Mouse (Mus musculus) midbrain, embryonic 16.5 days (tissue): Measurements from ENCODE around the gene Map3k4. TPM values are rescaled to one million over a fixed set of nuclear protein-coding genes. Genes with fewer than 3 reads are reported as not detected.

ENCODE experiments used
- ATAC-seq: fragments of 200-750 bp; cut with Nextera tagmentation; 2 replicates; pipeline ENCODE4 v1.8.0; 2017; ENCODE audit warnings: moderate TSS enrichment
- H3K27ac ChIP-seq: fragments of 300-500 bp; sonication (generic); 2 replicates; pipeline ENCODE4 v1.5.1; 2014; ENCODE audit warnings: mild to moderate bottlenecking, low read length, mixed read lengths
- H3K27me3 ChIP-seq: fragments of 300-500 bp; sonication (generic); 2 replicates; pipeline ENCODE4 v1.6.1; 2014; ENCODE audit warnings: low read depth, low read length, mixed read lengths; ENCODE audit not compliant: control insufficient read depth, insufficient read depth
- H3K36me3 ChIP-seq: fragments of 300-500 bp; sonication (generic); 2 replicates; pipeline ENCODE4 v1.6.1; 2014; ENCODE audit warnings: mild to moderate bottlenecking, low read length, moderate library complexity, mixed read lengths; ENCODE audit not compliant: control insufficient read depth, insufficient read depth
- H3K4me1 ChIP-seq: fragments of 300-500 bp; sonication (generic); 2 replicates; pipeline ENCODE4 v1.6.1; 2014; ENCODE audit warnings: mild to moderate bottlenecking, low read length, mixed read lengths; ENCODE audit not compliant: control insufficient read depth, insufficient read depth
- H3K4me2 ChIP-seq: fragments of 300-500 bp; sonication (generic); 2 replicates; pipeline ENCODE4 v1.6.1; 2014; ENCODE audit warnings: mild to moderate bottlenecking, low read length, mixed read lengths
- H3K4me3 ChIP-seq: fragments of 300-500 bp; sonication (generic); 2 replicates; pipeline ENCODE4 v1.5.1; 2014; ENCODE audit warnings: low read depth, mild to moderate bottlenecking, low read length, moderate library complexity, mixed read lengths
- H3K9ac ChIP-seq: fragments of 300-500 bp; sonication (generic); 2 replicates; pipeline ENCODE4 v1.6.1; 2014; ENCODE audit warnings: low read depth, low read length, mixed read lengths
- H3K9me3 ChIP-seq: fragments of 300-500 bp; sonication (generic); replicated peaks from 2 replicates; pipeline ENCODE4 v1.6.1; 2014; ENCODE audit warnings: mild to moderate bottlenecking, low read length, mixed read lengths; ENCODE audit not compliant: control insufficient read depth, poor library complexity, severe bottlenecking
- WGBS: fragments of 180-500 bp; shearing (Covaris S2); extraction: QIAGEN DNeasy Blood & Tissue Kit; methylation state at CpG from one replicate; pipeline ENCODE4 v1.1.7; 2014; 5-methylcytosine and 5-hydroxymethylcytosine counted together
- polyA plus RNA-seq: library from polyadenylated mRNA; unstranded; fragments of >200 nt; fragmentation: Nextera tagmentation; extraction: Ambion mirVana; gene quantifications from 2 replicates; pipeline ENCODE4 v1.2.1, GENCODE M21; 2015

Map3k4 gene
- polyA plus RNA-seq, 1 experiment from 2014 or later: 31.3 TPM

DNA sequence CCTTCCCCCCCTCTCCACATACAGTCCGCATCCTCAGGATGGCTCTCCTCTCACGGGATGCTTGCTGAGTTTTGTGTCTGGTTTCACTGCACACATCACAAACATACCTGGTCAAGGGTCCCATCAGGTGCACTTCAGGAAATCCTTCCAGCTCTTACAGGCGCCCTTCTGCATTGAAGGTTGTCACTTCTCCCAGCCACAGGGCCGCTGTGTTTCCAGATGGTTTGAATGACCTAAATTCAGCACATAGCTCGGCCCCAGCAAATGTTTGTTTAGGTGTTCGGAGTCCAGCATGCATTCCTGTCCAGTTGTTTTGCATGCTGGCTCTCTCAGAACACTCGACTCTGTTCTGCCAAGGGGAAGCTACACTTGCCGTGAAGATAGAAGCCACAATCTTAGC, 134.3 kb downstream of the Map3k4 start:
- Histone ChIP-seq H3K36me3 (no peaks in the 10 kb centered on the region), H3K4me3 (no peak overlapping the region), H3K27ac (no peak overlapping the region), H3K9me3 (no peaks in the 10 kb centered on the region), H3K9ac (no peak overlapping the region), H3K27me3 (no peaks in the 10 kb centered on the region), H3K4me1 (peaks cover 20% of the 10 kb centered on the region), H3K4me2 (no peak overlapping the region)
- ATAC-seq: no peak
- WGBS: 86% methylated on average over 8 of the region's 8 CpGs

- Histone ChIP-seq H3K36me3 (no peaks in the 10 kb centered on the region), H3K4me3 (no peak overlapping the region), H3K4me1 (peaks cover 16% of the 10 kb centered on the region), H3K9me3 (no peaks in the 10 kb centered on the region), H3K4me2 (no peak overlapping the region), H3K27me3 (no peaks in the 10 kb centered on the region), H3K27ac (no peak overlapping the region), H3K9ac (no peak overlapping the region)
- 84% methylated on average over 5 of the region's 5 CpGs for WGBS
- no peak for ATAC-seq
Observed at GRCm38 (mm10) chr17:12182702-12183485, 135.7 kb downstream of the Map3k4 start.

DNA sequence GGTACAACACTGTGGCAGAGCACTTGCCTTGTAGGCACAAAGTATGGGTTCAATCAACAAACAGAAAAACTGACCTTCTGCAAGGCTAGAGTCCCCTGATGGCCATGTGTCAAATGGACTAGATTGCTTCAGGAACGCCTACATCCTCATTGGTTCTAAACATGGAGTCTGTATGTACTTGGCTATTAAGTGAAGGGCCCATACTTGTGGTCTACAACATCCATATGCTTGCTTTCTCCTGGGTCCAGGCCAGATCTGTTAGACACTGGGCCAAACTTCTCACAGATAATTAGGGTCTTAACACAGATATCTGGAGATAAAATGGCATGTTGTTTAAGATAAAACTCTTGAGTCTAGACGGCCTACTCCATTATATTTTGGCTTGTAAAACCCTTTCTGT, 138.8 kb downstream of the Map3k4 start:
- Histone ChIP-seq H3K27ac (no peak overlapping the region), H3K36me3 (peaks cover 4% of the 10 kb centered on the region; the same call in 1 of the 2 replicates), H3K4me3 (no peak overlapping the region), H3K4me1 (peaks cover 7% of the 10 kb centered on the region; the same call in 1 of the 2 replicates), H3K4me2 (no peak overlapping the region), H3K9me3 (peaks cover 4% of the 10 kb centered on the region; the same call in 1 of the 2 replicates), H3K9ac (no peak overlapping the region), H3K27me3 (no peaks in the 10 kb centered on the region)
- no peak for ATAC-seq
- WGBS: 94% methylated on average over 2 of the region's 2 CpGs

- WGBS: 82% methylated on average over 7 of the region's 7 CpGs
- H3K4me2 ChIP-seq: no peak overlapping the region
- H3K27me3 ChIP-seq: no peaks in the 10 kb centered on the region
- H3K4me1 ChIP-seq: peaks cover 7% of the 10 kb centered on the region; the same call in 1 of the 2 replicates
- ATAC-seq: no peak
- peaks cover 4% of the 10 kb centered on the region; the same call in 1 of the 2 replicates for H3K36me3 ChIP-seq
- no peak overlapping the region for H3K4me3 ChIP-seq
- no peak overlapping the region for H3K9ac ChIP-seq
- H3K9me3 ChIP-seq: peaks cover 4% of the 10 kb centered on the region; the same call in 1 of the 2 replicates
- H3K27ac ChIP-seq: no peak overlapping the region
Observed at GRCm38 (mm10) chr17:12179339-12179738, 139.3 kb downstream of the Map3k4 start.

Other genes with a start within 250 kb of the Map3k4 start
- 67.2 and 68.3 TPM in 2 replicates for gene Agpat4, start 200.1 kb downstream of the Map3k4 start, polyA plus RNA-seq
- gene Plg, start 59.8 kb upstream of the Map3k4 start, polyA plus RNA-seq: 0.09 TPM in 1 of 2 replicates, not detected in the other
- gene Slc22a3, start 188.9 kb upstream of the Map3k4 start, polyA plus RNA-seq: 1.9 and 2.3 TPM in 2 replicates